Mouse (Mus musculus) heart, postnatal 0 days (tissue): ENCODE measurements around the gene Gfral.

Experiments
- CTCF ChIP-seq: IDR thresholded peaks from 2 replicates; pipeline ENCODE4 v1.5.1; 2016; ENCODE audit warnings: antibody characterized with exemption, control low read depth, low read depth
- EP300 ChIP-seq: IDR thresholded peaks from 2 replicates; pipeline ENCODE4 v1.6.1; 2016; ENCODE audit warnings: antibody characterized with exemption, low read depth

DNA sequence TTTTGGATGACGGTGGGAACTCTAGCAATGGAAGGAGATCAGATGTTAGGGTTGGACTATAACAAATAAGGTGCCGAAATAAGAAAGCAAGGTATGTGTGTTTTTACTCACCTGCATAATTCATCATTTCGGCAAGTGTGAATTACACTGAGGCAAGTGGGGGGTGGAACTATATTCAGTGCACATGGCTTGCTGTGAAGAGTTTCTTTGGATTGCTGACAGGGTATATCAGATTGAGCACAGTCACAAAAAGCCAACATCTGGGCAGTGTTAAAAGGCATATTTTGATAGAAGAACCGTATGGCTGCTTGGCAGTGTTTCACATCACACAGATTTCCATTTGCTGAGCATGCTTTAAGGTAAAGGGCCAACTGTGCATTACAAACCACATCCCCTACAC, 16.5 kb downstream of the Gfral start:
- TF ChIP-seq EP300 (no peak), CTCF (no peak)
